Mouse (Mus musculus): ENCODE data around the gene Tmem30b.

Tmem30b gene

DNA sequence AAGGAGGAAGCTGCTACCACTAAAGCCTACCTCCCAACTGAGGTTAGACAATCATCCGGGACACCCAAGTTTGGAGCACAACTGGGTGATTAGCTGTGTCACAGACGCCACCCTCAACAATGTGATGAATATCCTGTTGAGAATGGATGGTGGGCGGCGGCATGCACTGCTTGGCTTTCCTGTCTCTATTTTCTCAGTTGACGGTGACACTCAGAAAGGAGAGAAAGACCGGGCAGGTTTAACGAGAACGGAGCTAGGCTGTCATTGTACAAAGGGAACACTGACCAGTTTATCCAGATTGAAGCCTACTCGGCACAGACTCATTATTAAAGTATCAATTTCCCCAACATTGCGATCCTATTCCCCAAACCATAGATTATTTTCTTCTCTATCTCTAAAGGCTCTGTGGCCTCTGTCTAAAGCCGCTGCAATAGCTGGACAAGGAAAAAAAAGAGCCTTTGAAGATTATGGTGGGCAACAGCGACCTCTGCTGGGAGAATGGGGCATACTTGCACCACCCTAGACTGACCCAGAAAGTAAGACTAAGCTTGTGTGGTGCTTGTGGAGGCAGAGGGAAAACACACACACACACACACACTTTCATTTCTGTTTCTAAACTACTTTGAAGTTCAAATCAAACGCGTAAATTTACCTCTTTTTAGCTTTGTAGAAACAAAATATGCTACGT is 29.0 kb downstream of the Tmem30b start:
- DNase-seq: peak; percentile 86

GRCm38 (mm10) chr12:73516516-73516915 is 29.7 kb downstream of the Tmem30b start:
- no peak for DNase-seq

GRCm38 (mm10) chr12:73514722-73515121 is 31.5 kb downstream of the Tmem30b start:
- no peak for DNase-seq

DNA sequence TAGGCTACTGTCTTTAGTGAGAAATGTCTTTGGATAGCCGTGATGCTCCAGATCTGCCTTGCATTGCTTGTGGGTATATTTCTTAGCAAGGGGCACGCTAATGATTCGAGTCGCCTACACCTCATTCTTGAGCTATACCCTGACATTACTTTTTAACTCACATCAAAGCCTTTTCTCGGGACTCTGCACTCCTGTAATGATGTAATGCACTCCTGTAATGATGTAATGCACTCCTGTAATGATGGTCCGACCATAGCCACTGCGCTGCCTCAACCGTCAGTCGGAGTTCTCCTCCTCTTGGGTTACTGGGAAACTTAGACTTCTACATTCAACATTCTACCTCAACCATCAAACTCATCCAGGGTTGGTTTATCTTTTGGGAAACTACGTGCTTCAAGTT is 32.2 kb downstream of the Tmem30b start:
- DNase-seq: no peak

GRCm38 (mm10) chr12:73511467-73512047 is 34.6 kb downstream of the Tmem30b start:
- DNase-seq: no peak

DNA sequence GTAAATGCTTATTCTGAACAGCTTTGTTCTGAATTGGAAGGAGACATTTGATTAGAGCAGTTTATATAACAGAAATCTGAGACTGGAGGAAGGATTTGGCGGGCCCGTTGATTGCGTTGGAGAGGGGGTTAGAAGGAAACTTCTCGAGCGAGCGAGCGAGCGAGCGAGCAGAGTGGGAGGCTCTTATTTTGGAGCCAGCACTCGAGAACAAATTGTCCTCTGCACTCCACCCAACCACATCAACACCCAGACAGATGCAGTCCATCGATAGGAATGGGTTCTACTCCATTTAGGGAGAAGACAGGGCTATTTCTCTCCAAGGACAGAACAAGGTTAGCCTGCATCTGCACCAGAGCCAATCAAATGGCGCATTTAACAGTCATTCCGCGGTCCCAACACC is 39.1 kb downstream of the Tmem30b start:
- DNase-seq: no peak

- no peak for DNase-seq
These were observed 39.5 kb downstream of the Tmem30b start for GRCm38 (mm10) chr12:73506648-73507047.

DNA sequence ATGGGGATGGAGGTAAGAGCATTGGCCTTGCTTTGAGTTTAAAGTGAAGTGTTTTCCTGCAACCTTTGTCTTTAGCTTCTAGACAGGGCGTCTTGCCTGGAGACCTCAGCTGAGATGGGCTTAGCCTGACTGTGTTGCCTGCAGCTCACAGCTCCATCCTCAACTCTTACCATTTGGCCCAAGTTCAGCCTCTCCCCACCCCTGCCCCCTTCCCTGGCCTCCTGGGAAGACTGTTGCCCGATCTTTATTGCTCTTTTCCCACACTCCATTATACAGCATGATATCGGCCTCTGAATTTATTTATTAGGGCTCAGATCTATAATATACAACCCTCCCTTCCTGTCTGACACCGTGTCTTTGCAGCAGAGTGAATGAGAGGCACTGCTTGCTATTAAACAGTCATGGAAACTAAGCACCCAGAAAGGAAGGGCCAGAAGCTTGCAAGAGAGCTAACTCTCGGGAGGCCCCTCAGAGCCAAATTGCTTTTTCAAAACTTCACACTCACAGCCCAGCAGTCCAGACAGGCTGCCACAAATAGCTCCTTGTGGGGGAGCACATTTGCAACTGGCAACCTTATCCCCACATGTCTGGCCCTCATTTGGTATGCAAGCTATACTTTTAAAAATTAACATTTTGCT is 45.4 kb downstream of the Tmem30b start:
- DNase-seq: no peak

DNA sequence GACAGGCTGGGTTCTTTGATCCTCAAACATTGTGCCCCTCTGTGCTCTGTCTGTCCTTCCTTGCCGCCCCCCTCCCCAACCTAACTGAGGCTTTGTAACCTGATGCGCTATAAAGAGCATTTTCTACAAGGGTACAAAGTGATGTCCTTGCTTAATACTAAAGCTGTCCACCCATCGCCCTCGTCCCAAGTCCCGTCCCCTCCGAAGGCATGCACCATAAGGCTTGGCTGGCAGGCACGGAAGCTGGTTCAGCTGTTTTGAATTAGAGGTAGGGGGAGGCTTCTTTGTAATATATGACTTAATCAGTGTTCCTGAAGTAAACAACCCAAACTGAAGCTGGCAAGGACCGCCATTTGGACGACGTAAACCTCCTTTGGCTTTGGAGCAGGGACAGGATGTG is 51.0 kb downstream of the Tmem30b start:
- DNase-seq: no peak

- no peak for DNase-seq
These were observed 52.2 kb downstream of the Tmem30b start for GRCm38 (mm10) chr12:73493929-73494530.

Data from kidney, postnatal 10 days (tissue).